Mouse (Mus musculus): ENCODE data around the gene Tacr2.

Gene Tacr2

DNA sequence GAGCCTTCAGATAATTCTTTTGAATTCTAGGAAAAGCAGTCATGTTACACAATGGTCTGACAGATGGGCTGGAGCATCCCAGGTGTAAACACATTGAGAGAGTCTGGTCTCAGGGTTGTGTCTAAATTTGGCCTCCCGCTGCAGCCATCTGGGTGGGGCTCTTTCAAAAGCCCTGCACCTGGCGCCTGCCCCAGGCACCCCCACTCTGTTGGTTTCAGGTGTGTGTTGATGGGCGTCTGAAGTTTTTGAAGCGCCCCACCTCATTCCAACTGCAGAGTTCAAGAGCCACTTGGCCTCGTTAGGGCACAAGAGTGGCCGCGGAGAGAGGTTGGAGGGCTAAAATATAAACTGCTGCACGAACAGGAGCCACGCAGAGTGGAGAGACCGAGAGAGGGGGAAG is 9.9 kb upstream of the Tacr2 start:
- DNase-seq (ENCODE audit: low spot score), result no peak

DNA sequence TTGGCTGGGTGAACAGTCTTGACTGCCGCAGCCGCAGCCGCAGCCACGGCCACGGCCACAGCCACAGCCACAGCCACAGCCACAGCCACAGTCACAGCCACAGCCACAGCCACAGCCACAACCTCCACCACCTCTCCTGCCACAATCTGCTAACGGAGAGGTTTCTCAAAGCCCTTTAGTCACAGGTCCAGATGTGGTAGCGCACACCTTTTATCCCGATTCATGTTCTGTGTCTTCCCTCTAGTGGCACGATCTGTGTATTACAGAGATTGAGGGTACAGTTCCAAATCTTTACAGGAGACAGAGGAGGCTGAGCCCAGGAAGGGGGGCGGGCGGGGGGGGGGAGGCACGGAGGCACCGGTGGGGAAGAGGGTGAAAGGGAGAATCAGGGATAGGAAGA is 9.3 kb upstream of the Tacr2 start:
- no peak for DNase-seq (ENCODE audit: low spot score)

DNA sequence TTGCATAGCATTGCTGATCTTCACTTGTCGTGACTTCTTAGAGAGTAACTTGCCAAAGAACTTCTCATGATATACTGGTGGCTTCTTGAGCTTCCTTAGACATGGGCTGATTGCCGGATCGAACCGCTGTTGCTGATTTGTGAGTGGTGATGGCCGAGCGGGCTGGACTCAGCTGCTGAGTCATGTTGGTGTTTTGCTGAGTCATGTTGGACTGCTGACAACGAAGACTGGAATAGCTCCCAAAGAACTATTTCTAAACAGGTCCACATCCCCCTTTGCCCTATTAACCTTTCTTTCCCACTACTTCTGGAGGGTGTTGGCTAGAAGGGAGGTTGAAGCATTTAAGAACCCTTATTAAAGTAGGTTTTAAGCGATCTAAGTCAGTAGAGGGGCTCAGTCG is 8.2 kb upstream of the Tacr2 start:
- DNase-seq (ENCODE audit: low spot score), result no peak

DNA sequence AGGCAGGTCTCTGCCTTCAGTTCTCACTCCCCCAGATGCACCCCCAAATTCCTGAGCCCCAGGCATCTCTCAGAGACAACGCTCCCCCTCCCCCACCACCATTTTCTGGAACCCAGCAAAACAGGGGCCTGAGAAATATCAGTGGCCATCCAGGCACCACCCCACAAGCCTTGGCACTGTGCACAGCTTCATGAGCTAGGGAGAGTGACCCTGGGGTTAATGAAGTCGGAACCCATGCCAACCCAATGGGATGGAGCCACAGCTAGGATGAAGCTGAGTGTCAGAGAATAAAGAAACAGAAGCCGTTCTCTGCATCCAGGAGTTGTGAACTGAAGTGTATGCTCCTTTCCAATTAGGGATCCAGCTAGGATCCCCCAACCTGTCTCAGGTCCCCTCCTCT is 5.1 kb upstream of the Tacr2 start:
- no peak for DNase-seq (ENCODE audit: low spot score)

DNA sequence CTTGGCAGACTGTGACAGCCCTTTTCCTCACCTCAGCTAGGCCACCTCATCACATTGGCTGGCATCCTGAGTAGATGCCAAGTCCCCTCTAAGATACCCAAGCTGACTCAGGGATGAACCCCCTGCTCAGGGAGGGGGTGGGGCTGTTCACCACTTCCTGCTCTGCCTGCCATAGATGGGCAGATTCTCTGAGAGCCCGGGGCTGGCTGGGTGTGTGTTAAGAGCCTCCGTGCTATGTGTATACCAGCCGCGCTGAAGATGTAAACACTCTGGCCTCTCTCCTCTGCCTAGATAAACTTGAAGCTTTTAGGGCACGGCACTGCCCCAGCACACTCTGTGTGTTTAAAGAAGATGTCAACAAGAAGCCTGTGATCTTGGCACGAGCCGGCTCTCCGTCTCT is 4.4 kb upstream of the Tacr2 start:
- DNase-seq (ENCODE audit: low spot score), result no peak

DNA sequence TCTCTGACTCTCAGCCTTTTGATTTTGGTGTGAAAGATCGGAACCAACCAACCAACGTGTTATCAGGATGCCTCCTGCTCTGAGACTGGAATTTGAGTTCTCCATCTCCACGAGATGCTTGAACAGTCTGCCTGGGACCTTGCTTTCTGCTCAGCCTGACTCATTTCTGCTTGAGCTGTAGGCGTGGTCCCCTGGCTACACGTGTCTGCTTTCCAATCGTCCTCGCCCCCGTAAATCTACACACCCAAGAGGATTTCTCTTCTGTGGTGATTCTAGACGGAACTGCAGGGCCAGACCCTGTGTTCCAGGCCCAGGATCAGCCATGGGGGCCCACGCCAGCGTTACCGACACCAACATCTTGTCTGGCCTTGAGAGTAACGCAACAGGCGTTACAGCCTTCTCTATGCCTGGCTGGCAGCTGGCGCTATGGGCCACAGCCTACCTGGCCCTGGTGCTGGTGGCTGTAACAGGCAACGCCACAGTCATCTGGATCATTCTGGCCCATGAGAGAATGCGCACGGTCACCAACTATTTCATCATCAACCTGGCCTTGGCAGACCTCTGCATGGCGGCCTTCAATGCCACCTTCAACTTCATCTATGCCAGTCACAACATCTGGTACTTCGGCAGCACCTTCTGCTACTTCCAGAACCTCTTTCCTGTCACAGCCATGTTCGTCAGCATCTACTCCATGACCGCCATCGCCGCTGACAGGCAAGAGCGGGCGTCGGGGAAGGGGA is 428 bp downstream of the Tacr2 start:
- DNase-seq (ENCODE audit: low spot score), result no peak

DNA sequence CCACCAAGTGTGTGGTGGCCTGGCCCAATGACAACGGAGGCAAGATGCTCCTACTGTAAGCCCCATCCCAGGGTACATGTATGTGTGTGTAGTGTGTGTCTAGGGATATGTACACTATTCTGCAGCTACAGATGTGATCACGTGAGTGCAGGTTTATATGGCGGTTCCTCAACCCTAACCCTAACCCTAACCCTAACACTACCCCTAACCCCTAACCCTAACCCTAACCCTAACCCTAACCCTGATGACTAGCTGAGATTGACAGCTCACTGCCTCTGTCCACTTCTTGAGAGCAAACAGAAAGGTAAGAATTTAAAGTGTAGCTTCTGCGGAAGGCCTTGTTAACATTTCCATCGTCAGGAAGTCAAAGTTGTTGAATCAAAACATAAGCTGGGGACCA is 6.1 kb downstream of the Tacr2 start:
- DNase-seq (ENCODE audit: low spot score), result no peak

DNA sequence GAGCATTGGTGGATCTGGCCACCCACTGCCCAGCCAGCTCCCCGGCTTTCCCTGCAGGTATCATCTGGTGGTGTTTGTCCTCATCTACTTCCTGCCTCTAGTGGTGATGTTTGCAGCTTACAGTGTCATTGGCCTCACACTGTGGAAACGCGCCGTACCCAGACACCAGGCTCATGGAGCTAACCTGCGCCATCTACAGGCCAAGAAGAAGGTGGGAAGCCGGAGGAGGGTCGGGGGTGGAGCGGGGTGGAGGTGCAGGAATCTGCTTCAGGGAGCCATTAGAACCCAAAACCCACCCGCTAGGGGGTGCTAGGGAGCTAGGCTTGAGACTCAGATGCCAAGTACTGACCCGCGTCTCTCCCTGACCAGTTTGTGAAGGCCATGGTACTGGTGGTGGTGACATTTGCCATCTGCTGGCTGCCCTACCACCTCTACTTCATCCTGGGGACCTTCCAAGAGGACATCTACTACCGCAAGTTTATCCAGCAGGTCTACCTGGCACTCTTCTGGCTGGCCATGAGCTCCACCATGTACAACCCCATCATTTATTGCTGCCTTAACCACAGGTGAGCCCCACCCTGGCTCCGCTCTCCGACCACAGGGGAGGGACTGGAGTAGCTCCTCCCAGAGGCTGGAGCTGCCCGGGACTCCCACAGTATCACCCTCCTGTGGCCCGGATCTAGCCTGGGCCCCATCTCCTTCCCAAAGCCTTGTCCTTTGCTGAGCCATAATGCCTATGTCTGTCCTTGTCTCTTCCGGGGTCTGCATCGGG is 9.1 kb downstream of the Tacr2 start:
- DNase-seq (ENCODE audit: low spot score), result no peak

DNA sequence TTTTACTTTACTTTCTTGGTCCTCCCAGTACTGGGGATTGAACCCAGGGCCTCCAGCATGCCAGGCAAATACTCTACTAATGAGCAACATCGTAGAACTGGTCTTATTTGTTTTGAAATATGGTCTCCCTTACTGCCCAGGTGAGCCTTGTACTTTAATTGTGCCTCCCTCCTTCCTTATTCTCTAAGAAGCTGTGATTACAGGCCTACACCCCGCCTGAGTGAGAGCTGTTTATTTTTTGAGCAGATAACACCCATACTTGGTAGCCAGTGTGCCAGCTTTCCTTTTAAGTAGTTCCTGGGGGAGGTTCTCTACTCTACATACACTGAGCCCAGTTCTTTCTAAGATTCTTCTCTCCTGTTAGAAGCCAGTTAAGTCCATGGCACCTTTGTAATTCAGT is 12.1 kb downstream of the Tacr2 start:
- DNase-seq (ENCODE audit: low spot score), result no peak

DNA sequence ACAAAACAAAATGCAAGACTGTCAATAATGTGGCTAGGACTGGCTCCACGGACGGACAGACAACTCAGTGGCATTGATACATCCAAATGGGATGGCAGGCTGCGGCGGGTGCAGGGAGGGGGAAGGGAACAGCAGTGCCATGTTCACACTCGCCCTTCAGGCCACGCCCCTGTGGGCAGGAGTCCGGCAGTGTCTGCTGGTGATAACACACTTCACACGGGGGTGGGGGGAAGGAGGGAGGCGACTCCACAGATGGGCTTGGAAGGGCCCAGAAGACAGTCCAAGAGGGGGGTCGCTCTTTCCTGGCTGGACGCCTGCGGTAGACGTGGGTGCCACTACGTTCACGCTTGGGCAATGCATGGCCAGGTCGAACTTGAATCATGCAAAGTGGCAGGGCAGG is 17.0 kb downstream of the Tacr2 start:
- DNase-seq (ENCODE audit: low spot score), result no peak

DNA sequence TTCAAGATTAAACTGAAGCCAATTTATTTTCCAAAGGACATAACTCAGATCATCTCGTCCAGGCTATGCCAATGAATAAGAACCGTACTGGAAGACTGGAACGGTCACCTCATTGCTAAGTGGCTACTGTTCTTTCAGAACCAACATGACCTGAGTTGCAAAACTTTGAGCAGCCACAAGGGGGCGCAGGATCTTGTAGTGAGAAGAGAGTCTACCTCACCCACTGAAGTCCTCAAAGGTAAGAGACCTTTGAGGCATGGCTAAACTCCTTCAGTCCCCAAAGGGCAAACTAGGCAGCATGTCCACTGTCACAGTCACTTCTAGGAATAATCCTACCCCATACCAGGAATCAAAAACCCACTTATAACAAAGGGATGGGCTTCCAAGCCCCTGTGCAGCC is 23.0 kb downstream of the Tacr2 start:
- DNase-seq (ENCODE audit: low spot score), result peak; percentile 78

DNA sequence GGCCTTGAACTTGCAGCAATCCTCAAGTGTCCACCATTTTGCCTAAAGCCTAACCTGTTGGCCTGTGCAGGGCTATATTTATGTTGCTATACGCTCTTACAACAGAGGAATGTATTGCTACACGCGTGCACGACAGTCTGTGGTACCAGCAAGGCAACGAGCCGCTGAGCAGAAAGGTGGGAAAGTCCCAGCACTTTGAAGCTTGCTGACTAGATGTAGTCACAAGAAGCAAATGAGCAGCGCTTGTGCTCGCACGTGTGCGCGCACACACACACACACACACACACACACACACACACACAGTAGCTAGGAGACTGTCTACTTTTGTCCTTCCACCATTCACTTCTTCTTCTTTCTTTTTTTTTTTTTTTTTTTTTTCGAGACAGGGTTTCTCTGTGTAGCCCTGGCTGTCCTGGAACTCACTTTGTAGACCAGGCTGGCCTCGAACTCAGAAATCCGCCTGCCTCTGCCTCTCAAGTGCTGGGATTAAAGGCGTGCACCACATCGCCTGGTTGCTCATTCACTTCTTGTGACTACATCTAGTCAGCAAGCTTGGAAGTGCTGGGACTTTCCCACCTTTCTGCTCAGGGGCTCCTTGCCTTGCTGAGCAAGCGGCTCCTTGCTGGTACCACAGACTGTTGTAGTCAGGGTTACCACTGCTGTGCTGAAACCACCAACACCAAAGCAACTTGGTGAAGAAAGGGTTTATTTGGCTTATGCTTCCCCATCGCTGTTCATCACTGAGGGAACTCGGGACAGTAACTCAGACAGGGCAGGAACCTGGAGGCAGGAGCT is 25.5 kb downstream of the Tacr2 start:
- DNase-seq (ENCODE audit: low spot score), result no peak

DNA sequence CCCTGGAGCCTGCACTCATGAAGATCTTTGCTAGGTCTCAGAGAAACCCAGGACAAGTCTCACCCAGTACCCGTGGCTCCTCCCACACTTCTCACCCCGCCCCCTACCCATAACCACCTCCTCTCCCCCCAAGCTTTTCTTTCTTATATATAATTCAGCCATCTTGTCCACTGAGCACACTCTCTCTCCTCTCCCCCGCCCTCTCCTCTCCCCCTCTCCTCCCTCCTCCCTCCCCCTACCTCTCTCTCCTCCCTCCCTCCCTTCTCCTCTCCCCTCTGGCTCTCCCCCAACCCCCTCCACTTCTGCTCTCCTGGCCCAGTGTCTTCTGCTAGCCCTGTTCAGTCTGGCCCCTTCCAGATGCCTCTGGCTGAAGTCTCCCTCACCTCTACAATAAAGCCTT is 26.8 kb downstream of the Tacr2 start:
- DNase-seq (ENCODE audit: low spot score), result no peak

DNA sequence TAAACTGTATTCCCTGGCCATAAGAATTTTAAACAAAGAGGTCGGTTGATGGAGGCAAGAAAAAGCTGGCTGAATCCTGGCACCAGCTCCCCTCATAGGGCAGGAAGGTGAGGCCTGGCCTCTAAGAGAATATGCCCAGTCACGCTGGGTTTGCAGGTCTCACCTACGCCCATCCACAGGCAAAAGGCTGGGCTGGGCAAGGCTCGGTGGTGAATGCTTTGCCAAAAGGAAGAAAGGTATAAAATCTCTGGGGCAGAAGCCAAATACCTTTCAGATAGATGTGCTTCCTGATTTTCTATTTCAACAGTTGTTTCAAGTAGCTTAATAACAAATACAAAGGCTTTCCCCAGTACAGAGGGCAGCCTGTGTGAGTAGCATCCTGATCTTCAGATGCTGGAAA is 27.4 kb downstream of the Tacr2 start:
- DNase-seq (ENCODE audit: low spot score), result no peak

DNA sequence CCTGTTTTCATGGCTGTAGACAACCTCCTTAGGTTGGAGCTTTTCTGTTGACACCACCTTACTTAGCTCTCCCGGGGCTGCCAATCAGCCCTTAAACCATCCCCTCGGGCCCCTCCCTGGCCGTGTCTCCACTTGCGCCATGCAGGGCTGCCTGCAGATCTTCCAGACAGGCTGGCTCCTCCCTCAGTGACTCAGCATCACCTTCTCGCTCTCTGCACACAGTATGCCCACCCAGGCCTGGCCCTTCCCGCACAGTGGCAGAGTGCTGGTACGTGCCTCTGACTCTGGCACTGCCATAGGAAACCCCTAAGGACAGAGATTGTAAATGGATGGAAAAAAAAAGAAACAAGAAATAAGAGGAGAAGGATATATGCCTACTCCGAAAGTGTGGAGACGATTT is 30.5 kb downstream of the Tacr2 start:
- no peak for DNase-seq (ENCODE audit: low spot score)

DNA sequence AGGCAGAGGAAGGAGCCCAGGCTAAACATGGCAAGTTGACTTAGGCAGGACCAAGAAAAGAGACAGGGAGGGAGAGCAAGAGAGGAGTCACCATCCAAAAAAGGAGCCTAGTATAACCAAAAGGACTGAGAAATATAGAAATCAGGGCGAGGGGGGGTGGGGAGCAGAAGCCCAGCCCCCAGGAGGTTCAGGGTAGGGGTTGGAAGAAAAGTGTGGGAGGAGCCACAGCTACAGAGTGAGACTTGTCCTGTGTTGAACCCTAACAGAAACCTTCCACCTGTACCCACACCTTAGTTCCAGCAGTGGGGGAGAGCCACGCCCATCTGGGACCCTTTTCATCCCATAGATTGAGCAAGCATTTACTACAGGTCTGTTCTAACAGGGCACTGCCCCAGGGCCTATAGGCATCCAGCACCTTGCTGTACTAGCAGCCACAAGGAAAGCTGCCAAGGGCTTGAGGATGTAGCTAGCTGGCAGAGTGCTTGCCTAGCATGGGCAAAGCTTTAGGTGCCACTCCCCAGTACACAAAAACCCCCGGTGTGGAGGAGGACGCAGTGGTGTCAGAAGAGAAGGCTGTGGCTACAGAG is 31.1 kb downstream of the Tacr2 start:
- DNase-seq (ENCODE audit: low spot score), result no peak

DNA sequence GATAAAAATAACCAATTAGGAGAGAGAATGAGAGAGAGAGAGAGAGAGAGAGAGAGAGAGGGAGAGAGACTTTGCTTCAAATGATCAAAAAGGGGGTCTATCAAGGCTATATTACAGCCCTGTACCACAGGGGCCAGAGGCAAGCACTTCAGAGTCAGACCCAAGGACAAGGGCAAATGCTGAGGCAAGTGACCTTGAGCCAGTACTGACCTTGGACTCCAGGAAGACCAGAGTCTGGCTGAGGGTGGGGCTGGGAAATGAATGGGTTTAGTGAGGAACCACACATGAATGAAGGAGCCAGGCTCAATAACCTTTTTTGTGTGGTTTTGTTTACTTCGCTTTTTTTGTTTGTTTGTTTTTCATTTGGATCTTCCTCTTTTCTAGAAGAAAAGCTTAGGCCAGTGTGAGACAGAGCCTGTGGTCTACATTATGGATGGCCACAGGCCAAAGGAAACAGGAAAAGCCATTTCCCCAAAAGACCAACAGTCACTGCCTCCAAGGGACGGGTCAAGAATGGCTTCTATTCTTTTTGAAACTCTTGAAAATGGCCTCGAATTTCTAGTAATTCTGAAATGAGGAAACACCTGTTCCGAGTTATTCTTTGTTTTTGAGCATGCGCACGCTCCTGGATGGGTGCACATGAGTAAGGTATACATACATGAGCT is 35.4 kb downstream of the Tacr2 start:
- no peak for DNase-seq (ENCODE audit: low spot score)

DNA sequence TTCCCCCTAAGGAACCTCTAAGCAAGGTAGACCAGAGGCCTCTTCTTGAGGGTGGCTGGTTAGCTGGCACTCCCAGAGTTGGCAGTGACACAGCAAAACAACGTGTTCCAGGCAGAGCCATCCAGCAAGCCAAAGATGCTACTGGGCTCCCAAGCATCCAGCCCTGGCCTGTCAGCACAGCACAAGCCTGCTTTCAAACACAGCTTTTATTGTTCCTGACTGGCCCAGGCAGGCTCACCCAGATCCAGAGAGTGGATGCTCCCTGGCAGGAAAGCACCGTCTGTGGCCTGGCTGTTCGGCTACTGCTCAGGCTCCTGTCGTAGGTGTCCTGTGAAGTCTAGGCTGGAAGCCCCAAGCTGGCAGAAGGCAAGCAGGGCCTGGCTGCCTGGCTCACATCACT is 41.9 kb downstream of the Tacr2 start:
- no peak for DNase-seq (ENCODE audit: low spot score)

DNA sequence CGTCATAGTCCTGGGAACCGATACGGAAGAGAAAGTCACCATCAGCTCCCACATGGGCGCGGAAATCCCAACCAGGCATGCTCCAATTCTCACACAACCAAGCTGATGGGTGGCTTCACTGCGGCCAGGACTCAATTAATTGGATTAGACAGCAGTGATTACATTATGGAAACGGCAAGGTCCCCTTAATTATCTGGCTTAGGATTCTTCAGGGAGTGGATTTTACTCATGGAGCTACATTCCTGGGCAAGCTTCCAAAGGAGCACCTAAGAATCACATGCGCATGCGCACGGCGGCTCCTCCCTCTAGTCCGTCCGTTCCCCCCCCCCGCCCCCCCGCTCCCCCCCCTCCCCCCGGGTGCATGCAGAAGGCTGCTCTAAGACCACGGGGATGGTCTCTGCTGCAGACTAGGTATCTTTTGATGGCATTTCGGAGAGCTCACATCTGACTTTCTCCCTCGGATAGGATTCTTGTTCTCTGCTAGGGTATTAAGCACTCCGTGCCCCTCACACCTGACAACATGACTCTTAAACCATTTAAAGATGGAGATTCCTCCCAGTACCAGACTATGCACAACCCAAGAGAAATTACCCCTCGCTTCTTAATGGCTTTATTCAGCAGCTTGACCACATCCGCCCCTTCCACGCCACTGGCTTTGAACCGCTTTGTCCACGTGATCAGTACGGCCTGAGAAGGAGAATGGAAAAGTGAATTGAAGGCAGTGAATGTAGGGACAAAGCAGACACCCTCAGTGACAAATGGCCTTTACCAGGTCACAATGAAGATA is 44.0 kb downstream of the Tacr2 start:
- DNase-seq (ENCODE audit: low spot score), result no peak

DNA sequence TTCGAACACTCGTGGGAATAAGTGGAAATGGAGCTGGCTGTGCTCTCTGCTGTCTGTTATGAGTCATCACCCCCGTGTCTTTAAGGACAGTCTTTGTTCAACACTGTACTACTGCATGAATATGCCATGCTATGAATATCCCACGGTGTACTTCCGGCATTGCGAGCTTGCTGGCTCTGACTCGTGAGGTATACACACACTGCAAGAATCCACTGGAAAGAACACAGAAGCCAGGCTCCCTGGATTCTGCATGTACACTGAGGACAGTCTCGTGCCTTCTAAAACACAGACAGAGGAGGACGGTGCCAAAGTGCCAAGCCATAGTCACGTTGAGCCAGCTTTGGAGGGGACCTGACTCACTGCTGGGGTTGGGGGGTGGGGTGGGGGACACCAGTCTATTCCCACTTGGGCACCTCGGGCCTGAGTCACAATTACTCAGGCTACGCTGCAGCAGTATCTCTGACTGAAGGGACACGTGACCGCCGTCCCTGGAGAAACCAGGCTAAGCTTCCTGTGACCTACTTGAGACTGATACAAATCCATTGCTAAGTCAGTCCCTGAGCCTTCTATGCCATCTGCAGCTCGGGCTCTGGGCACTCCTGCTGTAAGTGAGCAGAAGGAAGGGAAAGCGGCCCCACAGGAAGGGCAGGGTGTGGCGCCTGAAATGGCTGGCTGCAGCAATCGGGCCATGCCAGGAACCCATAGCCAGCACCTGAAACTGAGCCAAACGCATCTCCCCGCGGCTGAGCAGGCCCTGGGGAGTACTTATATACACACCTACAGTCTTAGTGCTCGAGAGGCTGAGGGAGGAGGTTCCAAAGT is 48.0 kb downstream of the Tacr2 start:
- DNase-seq (ENCODE audit: low spot score), result no peak

All from ovary, postnatal 10 days (tissue).